Mouse (Mus musculus) intestine, embryonic 14.5 days (tissue): ENCODE data around the gene Gm16368. TPM values are rescaled to one million over a fixed set of nuclear protein-coding genes. Genes with fewer than 3 reads are reported as not detected.
"Not testable (repeated sequence)": the region's sequence is repeated elsewhere in the genome, so short reads cannot be mapped to it uniquely, and the experiment has no call there.

Experiments
- ATAC-seq: fragments of 200-750 bp; cut with Nextera tagmentation; replicated peaks from 2 replicates; pipeline ENCODE4 v1.8.0; 2017; ENCODE audit warnings: low read depth, moderate number of reproducible peaks, moderate TSS enrichment, moderate library complexity; ENCODE audit not compliant: low FRiP score, low TSS enrichment
- DNase-seq: peaks from one replicate; pipeline ENCODE4 v3.0.0-alpha.2; 2018; ENCODE audit warnings: low spot score
- H3K27ac ChIP-seq: fragments of 300-500 bp; sonication (generic); 2 replicates; pipeline ENCODE4 v1.5.1; 2014; ENCODE audit warnings: low read depth, mild to moderate bottlenecking, control low read depth
- H3K27me3 ChIP-seq: fragments of 300-500 bp; sonication (generic); replicated peaks from 2 replicates; pipeline ENCODE4 v1.6.1; 2014; ENCODE audit warnings: low read length, control low read depth; ENCODE audit not compliant: control insufficient read depth, insufficient read depth
- H3K36me3 ChIP-seq: fragments of 300-500 bp; sonication (generic); 2 replicates; pipeline ENCODE4 v1.6.1; 2014; ENCODE audit warnings: low read length, control low read depth; ENCODE audit not compliant: control insufficient read depth, insufficient read depth
- H3K4me1 ChIP-seq: fragments of 300-500 bp; sonication (generic); replicated peaks from 2 replicates; pipeline ENCODE4 v1.6.1; 2014; ENCODE audit warnings: low read length, control low read depth, mixed read lengths; ENCODE audit not compliant: control insufficient read depth, insufficient read depth
- H3K4me2 ChIP-seq: fragments of 300-500 bp; sonication (generic); 2 replicates; pipeline ENCODE4 v1.6.1; 2014; ENCODE audit warnings: low read length
- H3K4me3 ChIP-seq: fragments of 300-500 bp; sonication (generic); 2 replicates; pipeline ENCODE4 v1.5.1; 2014; ENCODE audit warnings: low read depth, low read length, control low read depth, mixed read lengths
- H3K9ac ChIP-seq: fragments of 300-500 bp; sonication (generic); 2 replicates; pipeline ENCODE4 v1.6.1; 2014; ENCODE audit warnings: mild to moderate bottlenecking, low read length
- H3K9me3 ChIP-seq: fragments of 300-500 bp; sonication (generic); 2 replicates; pipeline ENCODE4 v1.6.1; 2016; ENCODE audit warnings: low read length, control low read depth; ENCODE audit not compliant: control insufficient read depth
- WGBS: fragments of 180-500 bp; shearing (Covaris S2); extraction: QIAGEN DNeasy Blood & Tissue Kit; methylation state at CpG from one replicate; pipeline ENCODE4 v1.1.7; 2014; 5-methylcytosine and 5-hydroxymethylcytosine counted together
- polyA plus RNA-seq: library from polyadenylated mRNA; unstranded; fragments of >200 nt; fragmentation: Nextera tagmentation; extraction: Ambion mirVana; gene quantifications from 2 replicates; pipeline ENCODE4 v1.2.1, GENCODE M21; 2014

The Gm16368 gene
- not detected in 2 replicates for polyA plus RNA-seq

DNA sequence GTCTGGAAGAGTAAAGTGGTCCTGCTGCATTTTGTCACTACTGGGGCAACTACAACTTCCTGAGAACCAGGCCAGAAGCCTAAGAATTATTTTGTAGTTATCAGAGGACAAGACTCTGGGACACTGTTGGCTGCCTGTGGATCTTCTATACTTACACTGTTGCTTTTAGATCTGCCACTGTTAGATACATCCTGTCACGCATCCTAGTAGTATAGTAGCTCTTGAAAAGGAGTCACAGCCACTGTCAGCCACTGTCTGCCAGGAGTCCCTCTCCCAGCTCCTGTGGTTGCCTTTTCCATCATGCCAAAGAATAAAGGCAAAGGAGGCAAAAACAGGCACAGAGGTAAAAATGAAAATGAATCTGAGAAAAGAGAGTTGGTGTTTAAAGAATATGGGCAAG, at the start of gene Gm16368:
Gm16368 (plus strand) TSS at position 301 of the 400 bp plus-strand sequence.
- not testable (repeated sequence) for ATAC-seq

DNA sequence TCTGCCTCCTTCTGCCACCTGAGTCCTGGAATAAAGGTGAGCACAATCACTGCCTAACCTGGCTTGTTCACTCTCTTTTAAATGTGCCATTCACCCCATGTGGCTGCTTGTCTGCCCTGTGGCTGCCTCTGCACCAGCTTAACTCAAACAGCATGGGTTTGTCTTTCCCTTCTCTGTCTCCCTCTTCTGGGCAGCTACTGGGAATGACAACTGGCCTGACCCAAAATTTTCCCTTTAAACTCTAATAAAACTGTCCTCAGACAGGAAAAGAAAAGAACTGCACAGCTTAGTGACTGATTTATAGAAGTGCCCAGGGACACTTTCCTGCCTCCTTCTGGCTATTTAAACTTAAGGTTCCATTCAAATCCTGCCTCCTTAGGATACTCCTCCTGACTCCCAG, 44.4 kb upstream of the Gm16368 start:
- not testable (repeated sequence) for DNase-seq, H3K4me3 ChIP-seq, H3K4me2 ChIP-seq, H3K9ac ChIP-seq, H3K27ac ChIP-seq, H3K36me3 ChIP-seq, H3K9me3 ChIP-seq, H3K4me1 ChIP-seq, H3K27me3 ChIP-seq, ATAC-seq

More for the DNA sequence above, at the start of gene Gm16368:
- DNase-seq, H3K4me2 ChIP-seq, H3K9me3 ChIP-seq, H3K36me3 ChIP-seq, H3K27me3 ChIP-seq, H3K9ac ChIP-seq, H3K27ac ChIP-seq, H3K4me3 ChIP-seq, H3K4me1 ChIP-seq: not testable (repeated sequence)
- WGBS, result 89% methylated on average over 1 of the region's 1 CpGs

DNA sequence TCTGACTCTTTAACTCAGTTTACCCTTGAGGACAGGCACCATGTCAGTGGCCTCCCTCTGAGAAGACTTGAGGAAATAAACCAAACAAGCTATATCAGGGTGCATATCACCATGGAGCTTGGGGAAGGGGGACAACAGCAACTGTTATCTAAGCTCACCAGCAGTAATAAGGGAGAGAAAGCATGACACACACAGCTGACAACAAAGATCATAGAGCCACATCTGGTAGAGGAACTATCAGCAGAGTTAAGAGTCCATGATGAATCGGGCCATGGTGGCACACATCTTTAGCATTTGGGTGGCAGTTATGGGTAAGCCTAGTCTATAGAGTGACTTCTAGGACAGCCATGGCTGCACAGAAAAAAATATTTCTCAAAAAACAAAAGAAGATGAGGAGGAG, 43.8 kb upstream of the Gm16368 start:
- not testable (repeated sequence) for DNase-seq, H3K36me3 ChIP-seq, H3K27me3 ChIP-seq, H3K27ac ChIP-seq, H3K4me2 ChIP-seq, H3K4me1 ChIP-seq, H3K9ac ChIP-seq, H3K9me3 ChIP-seq, ATAC-seq, H3K4me3 ChIP-seq
- 91% methylated on average over 1 of the region's 1 CpGs for WGBS

DNA sequence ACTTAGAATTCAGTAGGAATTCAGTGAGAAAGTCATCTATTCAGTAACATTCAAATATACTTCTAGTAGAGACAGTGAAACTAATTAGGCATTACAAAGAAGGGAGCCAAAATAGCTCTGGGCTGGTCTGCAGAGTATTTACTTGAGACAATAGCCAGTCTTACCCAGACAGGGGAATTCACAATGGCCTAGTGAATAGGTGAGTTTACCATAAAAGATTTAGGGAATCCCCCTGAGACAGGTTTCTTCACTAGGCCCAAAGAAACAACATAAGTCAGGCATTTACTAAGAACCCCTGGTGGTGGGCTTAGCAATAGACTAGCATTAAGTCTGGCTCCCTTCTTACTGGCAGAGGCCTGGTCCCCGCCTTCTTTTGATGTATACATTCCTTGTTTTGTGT, 38.3 kb upstream of the Gm16368 start:
- not testable (repeated sequence) for H3K4me2 ChIP-seq, ATAC-seq, H3K36me3 ChIP-seq, H3K4me3 ChIP-seq, H3K9ac ChIP-seq, H3K27ac ChIP-seq, DNase-seq, H3K27me3 ChIP-seq, H3K4me1 ChIP-seq, H3K9me3 ChIP-seq
- WGBS, result 84% methylated on average over 1 of the region's 1 CpGs

Other genes starting within 250 kb of the Gm16368 start
- not detected in 2 replicates for gene Gm2001, start 241.4 kb upstream of the Gm16368 start, polyA plus RNA-seq
- not detected in 2 replicates for gene Gm2016, start 209.6 kb upstream of the Gm16368 start, polyA plus RNA-seq
- not detected in 2 replicates for gene Gm2022, start 188.3 kb upstream of the Gm16368 start, polyA plus RNA-seq
- gene Gm2035, start 163.8 kb upstream of the Gm16368 start, polyA plus RNA-seq, result not detected in 2 replicates
- not detected in 2 replicates for gene Gm2042, start 129.6 kb upstream of the Gm16368 start, polyA plus RNA-seq
- not detected in 2 replicates for gene Gm2075, start 71.8 kb upstream of the Gm16368 start, polyA plus RNA-seq
- gene Gm6803, start 64.9 kb upstream of the Gm16368 start, polyA plus RNA-seq, result not detected in 2 replicates
- gene Gm2056, start 56.7 kb upstream of the Gm16368 start, polyA plus RNA-seq, result not detected in 2 replicates
- gene Gm10436, start 98.4 kb downstream of the Gm16368 start, polyA plus RNA-seq, result not detected in 2 replicates
- gene Gm8332, start 166.4 kb downstream of the Gm16368 start, polyA plus RNA-seq, result not detected in 2 replicates
- not detected in 2 replicates for gene Gm5662, start 190.8 kb downstream of the Gm16368 start, polyA plus RNA-seq
- gene Gm5039, start 240.3 kb downstream of the Gm16368 start, polyA plus RNA-seq, result not detected in 2 replicates